Mouse (Mus musculus) liver, adult 2 months (tissue): ENCODE measurements around the gene Ctc1.

Source experiments
- CTCF ChIP-seq: fragments of 200-500 bp; IDR thresholded peaks from 2 replicates; pipeline ENCODE4 v1.5.1; 2011; ENCODE audit warnings: low read depth, low read length, control low read depth
- POLR2A ChIP-seq: fragments of 200-500 bp; IDR thresholded peaks from 2 replicates; pipeline ENCODE4 v1.6.1; 2011; ENCODE audit warnings: low read length, control low read depth; ENCODE audit not compliant: insufficient read depth; ENCODE audit errors: extremely low read depth

DNA sequence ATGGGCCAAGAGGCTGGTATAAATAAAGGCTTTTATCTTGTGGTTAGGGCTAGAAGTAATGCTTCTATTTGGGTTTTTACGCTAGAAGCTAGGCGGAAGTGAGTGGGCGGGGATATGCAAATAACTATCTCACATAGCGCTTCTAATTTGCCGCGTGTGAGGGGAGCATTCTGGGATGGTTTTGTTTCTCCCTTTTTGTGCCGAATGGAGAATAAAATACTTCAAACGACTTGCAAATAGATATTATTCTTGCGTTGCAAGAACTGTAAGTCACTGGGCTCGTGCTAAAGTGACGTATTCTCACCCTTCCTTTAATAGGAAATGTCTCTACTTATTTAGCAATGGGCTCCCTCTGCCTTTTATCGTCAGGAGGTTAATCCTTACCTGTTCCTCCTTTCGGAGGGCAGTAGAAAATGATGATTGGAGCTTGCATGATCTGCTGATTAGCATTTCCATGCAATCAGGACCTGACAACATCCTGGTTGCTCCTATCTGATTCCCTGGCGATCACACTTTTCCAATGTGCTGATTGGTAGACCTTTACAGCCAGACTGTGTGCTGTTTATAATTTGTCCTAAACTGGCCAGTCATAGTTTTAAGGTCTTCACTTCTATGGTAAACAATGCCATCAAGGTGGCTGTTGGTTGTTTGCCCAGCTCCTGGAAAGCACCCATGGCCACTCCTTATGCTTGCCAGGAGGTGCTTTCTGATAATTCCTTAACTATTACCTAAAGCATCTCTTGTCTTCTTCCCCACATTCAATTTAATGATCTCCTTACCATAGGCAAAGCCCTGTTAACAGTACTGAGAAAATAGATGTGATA is 57.6 kb downstream of the Ctc1 start:
- TF ChIP-seq POLR2A = peak; percentile 50; the same call in 1 of the 2 replicates
- TF ChIP-seq CTCF = no peak
